Mouse (Mus musculus) hindbrain, embryonic 13.5 days (tissue): ENCODE results near the gene Dync1li1. TPM values are rescaled to one million over a fixed set of nuclear protein-coding genes. Genes with fewer than 3 reads are reported as not detected.

Experiments used
- ATAC-seq: fragments of 200-750 bp; cut with Nextera tagmentation; 2 replicates; pipeline ENCODE4 v1.8.0; 2017; ENCODE audit warnings: moderate TSS enrichment; ENCODE audit not compliant: low FRiP score
- H3K27ac ChIP-seq: fragments of 300-500 bp; sonication (generic); 2 replicates; pipeline ENCODE4 v1.5.1; 2015; ENCODE audit warnings: inconsistent platforms, mild to moderate bottlenecking, moderate library complexity
- H3K27me3 ChIP-seq: fragments of 300-500 bp; sonication (generic); 2 replicates; pipeline ENCODE4 v1.6.1; 2015; ENCODE audit warnings: mild to moderate bottlenecking, inconsistent platforms
- H3K36me3 ChIP-seq: fragments of 300-500 bp; sonication (generic); 2 replicates; pipeline ENCODE4 v1.6.1; 2015; ENCODE audit warnings: mild to moderate bottlenecking, inconsistent platforms
- H3K4me1 ChIP-seq: fragments of 300-500 bp; sonication (generic); replicated peaks from 2 replicates; pipeline ENCODE4 v1.6.1; 2015; ENCODE audit warnings: inconsistent platforms
- H3K4me2 ChIP-seq: fragments of 300-500 bp; sonication (generic); 2 replicates; pipeline ENCODE4 v1.6.1; 2015; ENCODE audit warnings: inconsistent platforms, mild to moderate bottlenecking, moderate library complexity
- H3K4me3 ChIP-seq: fragments of 300-500 bp; sonication (generic); 2 replicates; pipeline ENCODE4 v1.5.1; 2015; ENCODE audit warnings: mild to moderate bottlenecking, inconsistent platforms
- H3K9ac ChIP-seq: fragments of 300-500 bp; sonication (generic); 2 replicates; pipeline ENCODE4 v1.6.1; 2015; ENCODE audit warnings: mild to moderate bottlenecking, inconsistent platforms
- H3K9me3 ChIP-seq: fragments of 300-500 bp; sonication (generic); 2 replicates; pipeline ENCODE4 v1.6.1; 2016; ENCODE audit warnings: inconsistent platforms
- WGBS: fragments of 180-500 bp; shearing (Covaris S2); methylation state at CpG from one replicate; pipeline ENCODE4 v1.1.7; 2015; 5-methylcytosine and 5-hydroxymethylcytosine counted together
- polyA plus RNA-seq: library from polyadenylated mRNA; unstranded; fragments of >200 nt; fragmentation: Nextera tagmentation; extraction: Ambion mirVana; gene quantifications from 2 replicates; pipeline ENCODE4 v1.2.1, GENCODE M21; 2015

Dync1li1 gene
- polyA plus RNA-seq, 1 experiment from 2014 or later: 124 TPM

DNA sequence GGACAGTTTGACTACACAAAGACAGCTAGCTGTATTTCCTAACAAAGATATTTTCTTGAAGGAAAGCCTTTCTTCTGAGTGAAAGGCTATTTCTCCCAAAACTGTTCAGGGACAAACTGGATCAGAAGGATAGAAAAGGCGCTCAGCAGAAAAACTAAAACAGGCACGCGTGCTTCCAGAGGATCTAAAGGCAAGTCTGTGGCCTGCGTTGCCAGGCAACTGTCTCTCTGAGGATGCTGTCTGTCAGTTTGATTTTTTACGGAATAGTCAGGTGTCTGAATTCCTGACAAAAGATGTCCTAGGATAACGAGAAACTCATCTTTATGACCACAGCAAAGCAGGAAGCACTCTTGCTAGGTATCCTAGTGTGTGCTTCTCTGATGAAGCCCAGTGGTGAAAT lies 28.1 kb upstream of the Dync1li1 start:
- H3K4me3 ChIP-seq: no peak overlapping the region
- peak overlapping the region; percentile 37 for H3K27ac ChIP-seq
- H3K4me2 ChIP-seq: no peak overlapping the region
- H3K9ac ChIP-seq: no peak overlapping the region
- ATAC-seq: no peak
- H3K9me3 ChIP-seq: no peaks in the 10 kb centered on the region
- no peaks in the 10 kb centered on the region for H3K36me3 ChIP-seq
- H3K27me3 ChIP-seq: no peaks in the 10 kb centered on the region
- WGBS: 62% methylated on average over 6 of the region's 6 CpGs
- H3K4me1 ChIP-seq: peaks cover 9% of the 10 kb centered on the region

DNA sequence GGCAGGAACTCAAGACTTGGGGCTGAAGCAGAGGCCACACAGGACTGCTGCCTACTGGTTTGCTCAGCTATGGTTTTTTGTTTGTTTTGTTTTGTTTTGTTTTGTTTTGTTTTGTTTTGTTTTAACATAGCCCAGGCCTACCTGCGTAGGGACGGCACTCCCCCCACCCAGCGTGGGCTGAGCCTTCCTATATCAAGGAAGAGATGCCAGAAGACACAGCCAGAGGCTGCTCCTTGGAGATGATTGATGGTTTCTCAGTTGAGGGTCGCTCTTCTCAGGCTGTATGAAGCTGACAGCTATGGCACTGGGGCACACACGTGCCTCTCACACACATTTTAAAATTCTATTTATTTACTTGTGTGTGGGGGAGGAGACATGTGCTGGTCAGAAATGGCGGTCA lies 27.6 kb upstream of the Dync1li1 start:
- H3K9me3 ChIP-seq: no peaks in the 10 kb centered on the region
- H3K9ac ChIP-seq: no peak overlapping the region
- no peak overlapping the region for H3K4me3 ChIP-seq
- ATAC-seq: no peak
- H3K27me3 ChIP-seq: no peaks in the 10 kb centered on the region
- 62% methylated on average over 6 of the region's 6 CpGs for WGBS
- H3K4me2 ChIP-seq: no peak overlapping the region
- H3K36me3 ChIP-seq: no peaks in the 10 kb centered on the region
- 0 out of 2 replicates have a peak overlapping the region, but pooled peaks have one; percentile 37 for H3K27ac ChIP-seq
- H3K4me1 ChIP-seq: peaks cover 9% of the 10 kb centered on the region

DNA sequence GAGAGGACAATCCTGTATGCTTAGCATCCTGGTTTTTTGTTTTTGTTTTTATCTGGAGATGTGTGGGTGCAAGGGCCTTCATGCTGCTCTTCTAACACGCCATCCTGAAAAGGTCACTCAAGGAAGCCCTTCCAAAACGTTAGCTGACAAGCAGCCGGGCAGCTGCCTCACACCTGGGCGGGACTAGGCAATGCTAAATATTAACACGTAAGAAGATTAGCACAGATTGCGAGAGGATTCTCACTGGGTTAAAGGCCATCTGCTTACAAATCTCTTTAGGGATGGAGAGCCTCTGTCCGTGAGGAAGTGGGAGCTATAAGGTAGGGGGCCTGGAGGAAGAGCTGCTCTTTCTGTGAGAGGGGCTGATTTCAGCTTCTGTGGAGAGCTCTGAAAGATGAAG lies 26.6 kb upstream of the Dync1li1 start:
- no peak overlapping the region for H3K27ac ChIP-seq
- ATAC-seq: no peak

DNA sequence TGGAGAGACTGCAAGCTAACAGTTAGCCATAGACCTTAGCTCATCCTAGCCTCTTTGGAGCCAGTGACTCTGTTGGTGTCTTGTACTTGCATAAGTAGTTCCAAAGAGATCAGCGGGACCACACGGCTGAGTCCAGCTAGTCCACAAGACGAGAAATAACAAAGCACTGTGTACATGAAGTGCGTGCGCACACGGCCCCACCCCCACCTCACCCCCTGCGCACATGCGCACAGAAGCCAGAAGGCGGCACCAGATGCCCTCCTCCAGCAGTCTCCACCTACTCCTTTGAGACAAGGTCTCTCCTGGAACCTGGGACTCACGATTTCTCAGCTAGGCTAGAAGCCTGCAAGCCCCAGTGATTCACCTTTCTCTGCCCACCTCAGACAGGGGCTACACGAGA lies 24.8 kb upstream of the Dync1li1 start:
- H3K4me1 ChIP-seq: peaks cover 9% of the 10 kb centered on the region
- WGBS: 86% methylated on average over 11 of the region's 11 CpGs
- no peak for ATAC-seq

More for the DNA sequence above, 26.6 kb upstream of the Dync1li1 start:
- no peaks in the 10 kb centered on the region for H3K9me3 ChIP-seq
- no peak overlapping the region for H3K4me3 ChIP-seq
- H3K4me1 ChIP-seq: peaks cover 9% of the 10 kb centered on the region
- no peaks in the 10 kb centered on the region for H3K27me3 ChIP-seq
- no peak overlapping the region for H3K4me2 ChIP-seq
- no peaks in the 10 kb centered on the region for H3K36me3 ChIP-seq
- WGBS: 70% methylated on average over 7 of the region's 7 CpGs
- no peak overlapping the region for H3K9ac ChIP-seq

DNA sequence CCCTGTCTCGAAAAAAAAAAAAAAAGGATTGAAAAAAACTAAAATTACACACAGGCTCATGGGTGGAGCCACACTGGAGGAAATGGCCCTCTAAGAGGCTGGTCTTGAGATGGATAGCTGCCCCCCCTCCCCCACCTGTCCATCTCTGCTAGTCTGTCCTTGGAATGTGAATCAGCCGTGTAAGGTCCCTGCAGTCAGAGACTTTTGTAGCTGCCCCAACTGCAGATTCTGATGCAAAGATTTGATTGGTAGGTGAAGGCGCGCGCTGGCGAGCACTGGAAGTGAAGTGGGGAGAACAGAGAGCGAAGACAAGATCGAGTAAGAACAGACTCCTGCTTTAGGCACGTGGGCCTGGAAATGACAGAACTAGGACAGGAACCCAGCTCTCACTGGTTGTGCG lies 21.7 kb upstream of the Dync1li1 start:
- ATAC-seq: no peak
- 92% methylated on average over 10 of the region's 10 CpGs for WGBS
- no peaks in the 10 kb centered on the region for H3K27me3 ChIP-seq
- H3K9me3 ChIP-seq: no peaks in the 10 kb centered on the region
- no peak overlapping the region for H3K4me2 ChIP-seq
- H3K4me1 ChIP-seq: 0 out of 2 replicates have a peak, but pooled peaks cover 3% of the 10 kb centered on the region
- no peaks in the 10 kb centered on the region for H3K36me3 ChIP-seq
- H3K4me3 ChIP-seq: no peak overlapping the region
- no peak overlapping the region for H3K27ac ChIP-seq
- no peak overlapping the region for H3K9ac ChIP-seq

More for the DNA sequence above, 24.8 kb upstream of the Dync1li1 start:
- Histone ChIP-seq H3K4me3 (no peak overlapping the region), H3K27ac (no peak overlapping the region), H3K36me3 (no peaks in the 10 kb centered on the region), H3K9me3 (no peaks in the 10 kb centered on the region), H3K4me2 (no peak overlapping the region), H3K27me3 (no peaks in the 10 kb centered on the region), H3K9ac (no peak overlapping the region)

DNA sequence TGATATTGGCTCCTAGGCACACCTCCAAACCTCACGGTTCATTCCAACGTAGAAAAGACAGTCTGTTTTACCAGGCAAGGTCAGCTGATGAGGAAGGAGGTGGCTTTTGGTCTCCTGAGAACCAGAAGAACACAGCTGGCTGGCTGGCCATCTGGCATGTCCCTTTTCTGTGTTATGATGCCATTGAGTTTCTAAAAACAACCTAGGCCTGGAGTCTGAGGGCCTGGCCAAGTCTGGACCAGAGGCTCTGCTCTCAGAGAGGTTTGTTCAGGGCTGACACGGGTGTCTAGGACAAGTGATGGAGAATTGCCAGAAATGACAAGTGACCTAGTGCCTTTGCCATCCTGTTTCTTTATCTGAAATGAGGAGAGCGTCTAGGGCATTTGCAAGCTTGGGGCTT lies 20.5 kb upstream of the Dync1li1 start:
- Histone ChIP-seq H3K9me3 (no peaks in the 10 kb centered on the region), H3K27me3 (no peaks in the 10 kb centered on the region), H3K4me3 (no peak overlapping the region), H3K36me3 (no peaks in the 10 kb centered on the region), H3K4me2 (no peak overlapping the region), H3K4me1 (peaks cover 2% of the 10 kb centered on the region; the same call in 1 of the 2 replicates), H3K9ac (no peak overlapping the region), H3K27ac (no peak overlapping the region)
- WGBS: 84% methylated on average over 4 of the region's 4 CpGs
- ATAC-seq: no peak

DNA sequence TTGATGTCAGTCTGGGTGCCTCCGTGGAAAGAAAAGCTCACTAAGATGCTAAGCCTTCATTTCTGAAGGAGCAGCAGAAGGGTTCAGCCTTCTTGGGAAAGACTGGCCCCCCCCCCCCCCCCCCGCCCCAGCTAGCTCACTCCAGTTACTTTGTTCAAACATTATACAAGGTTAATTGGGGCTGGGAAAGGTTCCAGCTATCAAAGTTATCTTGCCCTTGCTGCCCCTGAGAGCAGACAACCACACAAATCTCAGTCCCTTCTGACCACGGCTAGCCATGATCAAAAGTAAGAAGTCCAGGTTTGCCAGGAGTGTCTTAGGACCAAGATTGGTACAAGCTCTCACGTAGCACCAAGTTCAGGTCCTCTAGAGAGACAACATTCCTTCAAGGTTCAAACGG lies 19.6 kb upstream of the Dync1li1 start:
- Histone ChIP-seq H3K9ac (no peak overlapping the region), H3K27ac (no peak overlapping the region), H3K36me3 (no peaks in the 10 kb centered on the region), H3K27me3 (no peaks in the 10 kb centered on the region), H3K9me3 (no peaks in the 10 kb centered on the region), H3K4me2 (no peak overlapping the region), H3K4me3 (no peak overlapping the region), H3K4me1 (peaks cover 9% of the 10 kb centered on the region)
- no peak for ATAC-seq
- 84% methylated on average over 5 of the region's 5 CpGs for WGBS

DNA sequence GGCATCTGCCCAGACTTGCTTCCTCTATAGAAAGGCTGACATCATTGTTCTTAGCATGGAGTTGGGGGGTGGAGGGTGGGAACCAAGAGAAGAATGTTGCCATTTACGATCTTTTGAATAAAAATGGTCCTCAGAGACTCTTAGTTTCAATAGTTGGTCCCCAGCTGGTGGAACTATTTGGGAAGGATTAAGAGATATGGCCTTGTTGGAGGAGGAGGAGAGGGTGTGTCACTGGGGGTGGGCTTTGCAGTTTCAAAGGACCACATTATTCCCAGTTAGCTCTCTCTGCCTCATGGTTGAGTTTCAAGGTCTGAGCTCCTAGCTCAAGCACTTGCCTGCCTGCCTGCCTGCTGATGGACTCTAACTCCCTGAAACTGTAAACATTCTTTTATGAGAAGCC lies 16.6 kb upstream of the Dync1li1 start:
- 33% methylated on average over 1 of the region's 1 CpGs for WGBS
- peaks cover 9% of the 10 kb centered on the region for H3K4me1 ChIP-seq
- no peak overlapping the region for H3K9ac ChIP-seq
- no peaks in the 10 kb centered on the region for H3K9me3 ChIP-seq
- H3K36me3 ChIP-seq: no peaks in the 10 kb centered on the region
- no peak for ATAC-seq
- H3K4me3 ChIP-seq: no peak overlapping the region
- no peak overlapping the region for H3K4me2 ChIP-seq
- no peak overlapping the region for H3K27ac ChIP-seq
- H3K27me3 ChIP-seq: no peaks in the 10 kb centered on the region

DNA sequence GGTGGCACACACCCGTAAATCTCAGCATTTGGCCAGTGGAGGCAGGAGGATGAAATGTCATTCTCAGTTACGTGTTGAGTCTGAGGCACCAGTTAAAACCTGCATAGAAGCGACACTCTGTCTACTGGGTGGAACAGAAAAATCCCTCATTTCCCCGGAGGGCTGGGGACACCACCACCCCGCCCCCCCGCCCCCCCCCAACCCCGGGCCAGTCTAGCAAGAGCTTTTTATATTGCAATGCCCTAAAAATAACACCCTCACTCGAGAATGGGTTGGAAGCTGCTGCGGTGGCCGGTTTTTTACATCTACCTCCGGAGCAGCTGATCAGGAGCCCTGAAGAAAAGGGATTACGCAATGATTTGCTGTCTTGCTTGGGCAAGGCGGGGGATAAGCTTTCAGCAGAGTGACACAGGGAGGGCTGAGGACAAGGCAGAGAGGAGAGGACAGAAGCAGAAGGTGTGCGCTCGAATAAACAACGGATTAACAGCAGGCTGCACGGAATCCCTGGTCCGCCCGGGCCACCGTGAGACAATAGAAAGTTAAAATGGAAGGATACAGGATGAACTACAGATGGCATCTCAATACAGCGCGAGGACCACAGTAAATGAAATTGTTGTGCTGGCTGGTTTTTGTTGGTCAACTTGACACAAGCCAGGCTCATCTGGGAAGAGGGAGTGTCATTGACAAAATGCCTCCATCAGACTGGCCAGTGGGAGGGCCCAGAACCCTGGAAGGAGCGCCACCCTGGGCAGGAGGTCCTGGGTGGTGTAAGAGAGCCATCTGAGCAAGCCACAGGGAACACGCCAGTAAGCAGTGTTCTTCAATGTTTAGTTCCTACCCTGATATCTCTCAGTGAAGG lies 15.7 kb upstream of the Dync1li1 start:
- WGBS: 5% methylated on average over 24 of the region's 24 CpGs
- no peaks in the 10 kb centered on the region for H3K9me3 ChIP-seq

DNA sequence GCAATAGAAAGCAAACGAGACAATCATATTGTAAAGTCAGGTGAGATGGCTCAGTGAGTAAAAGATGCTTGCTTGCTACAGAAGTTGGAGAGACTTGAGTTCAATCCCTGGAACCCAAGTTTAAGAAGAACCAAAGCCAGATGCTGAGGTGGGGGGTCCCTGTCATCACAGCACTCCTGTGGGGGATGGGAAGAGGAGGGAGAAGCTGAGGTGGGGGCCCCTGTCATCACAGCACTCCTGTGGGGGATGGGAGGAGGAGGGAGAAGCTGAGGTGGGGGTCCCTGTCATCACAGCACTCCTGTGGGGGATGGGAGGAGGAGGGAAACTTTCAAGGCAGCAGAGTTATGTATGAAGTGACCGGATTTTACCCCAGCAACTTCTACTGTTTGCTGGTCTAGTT lies 15.0 kb upstream of the Dync1li1 start:
- peak overlapping the region; percentile 68; the same call in 1 of the 2 replicates for H3K9ac ChIP-seq
- H3K4me3 ChIP-seq: peak overlapping the region; percentile 37; the same call in 1 of the 2 replicates
- ATAC-seq: no peak
- peak overlapping the region; percentile 89 for H3K27ac ChIP-seq
- H3K36me3 ChIP-seq: no peaks in the 10 kb centered on the region
- no peaks in the 10 kb centered on the region for H3K27me3 ChIP-seq
- H3K9me3 ChIP-seq: no peaks in the 10 kb centered on the region
- peaks cover 9% of the 10 kb centered on the region for H3K4me1 ChIP-seq
- WGBS: 59% methylated on average over 2 of the region's 2 CpGs
- H3K4me2 ChIP-seq: peak overlapping the region; percentile 61

More for the DNA sequence above, 15.7 kb upstream of the Dync1li1 start:
- Histone ChIP-seq H3K4me1 (peaks cover 9% of the 10 kb centered on the region), H3K4me3 (peak overlapping the region; percentile 37), H3K4me2 (peak overlapping the region; percentile 61), H3K36me3 (no peaks in the 10 kb centered on the region), H3K27me3 (no peaks in the 10 kb centered on the region), H3K27ac (peak overlapping the region; percentile 89), H3K9ac (peak overlapping the region; percentile 68)
- ATAC-seq: peak; percentile 82

DNA sequence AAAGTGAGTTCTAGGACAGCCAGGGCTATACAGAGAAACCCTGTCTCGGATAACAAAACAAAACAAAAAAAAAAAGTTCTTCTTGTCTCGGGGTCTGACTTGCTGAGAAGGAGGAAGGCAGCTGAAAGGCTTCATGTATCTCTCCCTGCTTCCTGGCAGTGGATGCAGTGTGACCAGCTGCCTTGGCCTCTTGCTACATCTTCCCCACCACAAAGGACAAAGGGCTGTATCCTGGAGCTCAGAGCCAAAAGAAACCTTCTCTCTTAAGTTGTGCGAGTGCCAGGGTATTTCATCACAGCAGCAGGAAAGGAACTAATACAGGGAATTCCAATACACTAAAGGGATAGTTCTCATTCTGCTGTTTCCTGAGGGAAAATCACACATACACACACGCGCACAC lies 10.0 kb upstream of the Dync1li1 start:
- Histone ChIP-seq H3K36me3 (no peaks in the 10 kb centered on the region), H3K4me3 (no peak overlapping the region), H3K4me2 (no peak overlapping the region), H3K4me1 (peaks cover 1% of the 10 kb centered on the region), H3K9me3 (no peaks in the 10 kb centered on the region), H3K27me3 (no peaks in the 10 kb centered on the region), H3K9ac (no peak overlapping the region), H3K27ac (no peak overlapping the region)
- WGBS: 79% methylated on average over 5 of the region's 5 CpGs
- ATAC-seq: no peak

DNA sequence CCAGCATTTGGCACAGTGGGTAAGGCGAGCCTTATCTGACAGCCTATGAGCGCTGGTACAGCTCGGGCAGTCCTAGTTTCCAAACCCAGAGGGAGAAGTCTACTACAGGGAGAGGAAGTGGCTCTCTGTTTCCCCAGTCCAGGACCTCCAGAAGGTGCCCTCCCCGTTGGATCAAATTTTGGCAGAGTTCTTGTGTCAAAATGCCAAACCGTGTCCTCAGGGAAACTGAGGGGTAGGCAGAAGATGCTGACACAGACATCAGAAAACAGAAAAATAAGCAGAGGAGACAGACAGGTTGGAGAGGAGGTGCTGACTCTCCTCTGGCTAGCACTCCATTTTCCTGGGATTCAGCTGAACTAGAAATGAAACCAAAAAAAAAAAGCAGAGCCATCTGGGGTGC lies 8.6 kb upstream of the Dync1li1 start:
- no peaks in the 10 kb centered on the region for H3K27me3 ChIP-seq

DNA sequence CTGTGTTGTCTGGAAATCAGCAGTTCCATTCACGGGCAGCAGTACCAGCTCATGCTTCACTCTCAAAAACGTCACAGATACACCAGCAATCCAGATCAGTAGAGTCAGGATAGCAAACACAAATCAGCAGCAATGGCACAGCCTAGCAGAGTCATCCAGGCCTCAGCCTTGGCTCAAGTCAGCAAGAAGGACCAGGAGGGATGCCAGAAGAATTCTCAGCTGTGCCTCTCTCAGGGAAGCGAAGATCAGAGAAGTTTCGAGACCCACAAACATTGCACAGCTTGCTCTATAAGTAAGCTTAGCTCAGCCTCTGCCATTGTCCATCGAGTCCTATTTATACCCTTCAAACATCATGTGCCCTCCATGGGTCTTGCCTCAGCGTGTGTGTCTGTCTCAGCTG lies 8.1 kb upstream of the Dync1li1 start:
- Histone ChIP-seq H3K9ac (no peak overlapping the region), H3K27ac (no peak overlapping the region), H3K36me3 (no peaks in the 10 kb centered on the region), H3K4me1 (no peaks in the 10 kb centered on the region), H3K4me3 (no peak overlapping the region), H3K27me3 (no peaks in the 10 kb centered on the region), H3K4me2 (no peak overlapping the region), H3K9me3 (no peaks in the 10 kb centered on the region)
- WGBS: 85% methylated on average over 6 of the region's 6 CpGs
- ATAC-seq: no peak

More for the DNA sequence above, 8.6 kb upstream of the Dync1li1 start:
- Histone ChIP-seq H3K9ac (no peak overlapping the region), H3K4me3 (no peak overlapping the region), H3K36me3 (no peaks in the 10 kb centered on the region), H3K4me2 (no peak overlapping the region), H3K27ac (no peak overlapping the region), H3K4me1 (no peaks in the 10 kb centered on the region), H3K9me3 (no peaks in the 10 kb centered on the region)
- no peak for ATAC-seq
- 88% methylated on average over 5 of the region's 5 CpGs for WGBS
